In genomic region chr7:80491995-80492394, GRCm38 (mm10) we compare ENCODE assay signal across 16 mouse cellular contexts.
"Had no signal": no experiment of that assay in that cellular context is flagged by ENCODE, and none has a peak within 500 bp of the region (broad histone marks: within the 10 kb centered on the region; RNA-seq: fewer than 3 reads in every experiment).

No protein-coding gene starts in this region.

- H3K27me3 ChIP-seq: liver, embryonic 15.5 days; megakaryocyte, embryonic 14.5 days; midbrain, embryonic 12.5 days; neural tube, embryonic 12.5 days; stomach, embryonic 15.5 days had no signal

- H3K4me2 ChIP-seq: lung, embryonic 14.5 days; midbrain, embryonic 12.5 days; neural tube, embryonic 12.5 days; stomach, embryonic 15.5 days had no signal

- DNase-seq: lung, adult 18-20 months; lung, embryonic 14.5 days; lung, postnatal 10 days; midbrain, embryonic 14.5 days; right cerebral cortex, postnatal 14 days; thymus, adult 2 months; thymus, postnatal 25 days; thymus, postnatal 4 days had no signal

- H3K9ac ChIP-seq: liver, embryonic 15.5 days; lung, embryonic 14.5 days; midbrain, embryonic 12.5 days; neural tube, embryonic 12.5 days; stomach, embryonic 15.5 days had no signal

- ATAC-seq: midbrain, embryonic 16.5 days had no signal

- H3K9me3 ChIP-seq: liver, embryonic 15.5 days; megakaryocyte, embryonic 14.5 days; midbrain, embryonic 12.5 days; neural tube, embryonic 12.5 days; stomach, embryonic 15.5 days had no signal

- H3K4me3 ChIP-seq: liver, embryonic 15.5 days; megakaryocyte, embryonic 14.5 days; midbrain, embryonic 12.5 days; neural tube, embryonic 12.5 days; stomach, embryonic 15.5 days had no signal

- H3K4me1 ChIP-seq: midbrain, embryonic 12.5 days; neural tube, embryonic 12.5 days; stomach, embryonic 15.5 days had no signal

- H3K27ac ChIP-seq: macrophage; midbrain, embryonic 12.5 days; neural tube, embryonic 12.5 days; stomach, embryonic 15.5 days; stomach, postnatal 0 days had no signal
